Mouse (Mus musculus) liver, embryonic 15.5 days (tissue): ENCODE results near the gene Itsn1. TPM values are rescaled to one million over a fixed set of nuclear protein-coding genes. Genes with fewer than 3 reads are reported as not detected.
A peak's percentile ranks its signal among the peaks of the same experiment; 100 is the strongest.

Source experiments
- ATAC-seq: fragments of 200-750 bp; cut with Nextera tagmentation; 2 replicates; pipeline ENCODE4 v1.8.0; 2017; ENCODE audit warnings: moderate number of reproducible peaks, mild to moderate bottlenecking, moderate library complexity; ENCODE audit not compliant: insufficient read depth
- H3K27ac ChIP-seq: fragments of 300-500 bp; sonication (generic); replicated peaks from 2 replicates; pipeline ENCODE4 v1.5.1; 2015; ENCODE audit warnings: mild to moderate bottlenecking, inconsistent platforms
- H3K27me3 ChIP-seq: fragments of 300-500 bp; sonication (generic); 2 replicates; pipeline ENCODE4 v1.6.1; 2015; ENCODE audit warnings: mild to moderate bottlenecking, inconsistent platforms
- H3K36me3 ChIP-seq: fragments of 300-500 bp; sonication (generic); replicated peaks from 2 replicates; pipeline ENCODE4 v1.6.1; 2015; ENCODE audit warnings: moderate library complexity, mild to moderate bottlenecking, inconsistent platforms
- H3K4me1 ChIP-seq: fragments of 300-500 bp; sonication (generic); replicated peaks from 2 replicates; pipeline ENCODE4 v1.6.1; 2015; ENCODE audit warnings: inconsistent platforms
- H3K4me2 ChIP-seq: fragments of 300-500 bp; sonication (generic); 2 replicates; pipeline ENCODE4 v1.6.1; 2015; ENCODE audit warnings: moderate library complexity, mild to moderate bottlenecking, inconsistent platforms
- H3K4me3 ChIP-seq: fragments of 300-500 bp; sonication (generic); replicated peaks from 2 replicates; pipeline ENCODE4 v1.5.1; 2015; ENCODE audit warnings: mild to moderate bottlenecking, inconsistent platforms
- H3K9ac ChIP-seq: fragments of 300-500 bp; sonication (generic); 2 replicates; pipeline ENCODE4 v1.6.1; 2015; ENCODE audit warnings: moderate library complexity, mild to moderate bottlenecking, inconsistent platforms
- H3K9me3 ChIP-seq: fragments of 300-500 bp; sonication (generic); replicated peaks from 2 replicates; pipeline ENCODE4 v1.6.1; 2016; ENCODE audit warnings: inconsistent platforms
- WGBS: fragments of 180-500 bp; shearing (Covaris S2); methylation state at CpG from one replicate; pipeline ENCODE4 v1.1.7; 2015; ENCODE audit warnings: mixed read lengths; ENCODE audit not compliant: insufficient replicate concordance; 5-methylcytosine and 5-hydroxymethylcytosine counted together
- polyA plus RNA-seq: library from polyadenylated mRNA; unstranded; fragments of >200 nt; fragmentation: Nextera tagmentation; extraction: Ambion mirVana; gene quantifications from 2 replicates; pipeline ENCODE4 v1.2.1, GENCODE M21; 2015

Gene Itsn1
- polyA plus RNA-seq, 1 experiment from 2014 or later: 50.4 TPM

GRCm38 (mm10) chr16:91813543-91813942, 84.5 kb downstream of the Itsn1 start:
- no peak overlapping the region for H3K9ac ChIP-seq
- no peak for ATAC-seq
- WGBS: 88% methylated on average over 6 of the region's 6 CpGs
- no peak overlapping the region for H3K27ac ChIP-seq
- no peak overlapping the region for H3K4me2 ChIP-seq
- peaks cover 12% of the 10 kb centered on the region for H3K4me1 ChIP-seq
- H3K4me3 ChIP-seq: no peak overlapping the region
- H3K9me3 ChIP-seq: no peaks in the 10 kb centered on the region
- H3K27me3 ChIP-seq: 0 out of 2 replicates have a peak, but pooled peaks cover 3% of the 10 kb centered on the region
- H3K36me3 ChIP-seq: peaks cover 97% of the 10 kb centered on the region

GRCm38 (mm10) chr16:91815067-91815466, 86.0 kb downstream of the Itsn1 start:
- Histone ChIP-seq H3K9ac (no peak overlapping the region), H3K27me3 (0 out of 2 replicates have a peak, but pooled peaks cover 3% of the 10 kb centered on the region), H3K4me3 (no peak overlapping the region), H3K4me1 (peaks cover 11% of the 10 kb centered on the region), H3K36me3 (peaks cover 98% of the 10 kb centered on the region), H3K27ac (no peak overlapping the region), H3K9me3 (no peaks in the 10 kb centered on the region), H3K4me2 (no peak overlapping the region)
- ATAC-seq: no peak
- WGBS: 80% methylated on average over 3 of the region's 3 CpGs

- WGBS: 66% methylated on average over 8 of the region's 8 CpGs
- H3K4me1 ChIP-seq: peaks cover 47% of the 10 kb centered on the region
- no peak for ATAC-seq
- H3K4me3 ChIP-seq: no peak overlapping the region
- H3K27me3 ChIP-seq: 0 out of 2 replicates have a peak, but pooled peaks cover 3% of the 10 kb centered on the region
- no peak overlapping the region for H3K4me2 ChIP-seq
- peaks cover 90% of the 10 kb centered on the region for H3K36me3 ChIP-seq
- H3K9me3 ChIP-seq: no peaks in the 10 kb centered on the region
- no peak overlapping the region for H3K9ac ChIP-seq
- no peak overlapping the region for H3K27ac ChIP-seq
These were observed 91.2 kb downstream of the Itsn1 start for GRCm38 (mm10) chr16:91820299-91820698.

DNA sequence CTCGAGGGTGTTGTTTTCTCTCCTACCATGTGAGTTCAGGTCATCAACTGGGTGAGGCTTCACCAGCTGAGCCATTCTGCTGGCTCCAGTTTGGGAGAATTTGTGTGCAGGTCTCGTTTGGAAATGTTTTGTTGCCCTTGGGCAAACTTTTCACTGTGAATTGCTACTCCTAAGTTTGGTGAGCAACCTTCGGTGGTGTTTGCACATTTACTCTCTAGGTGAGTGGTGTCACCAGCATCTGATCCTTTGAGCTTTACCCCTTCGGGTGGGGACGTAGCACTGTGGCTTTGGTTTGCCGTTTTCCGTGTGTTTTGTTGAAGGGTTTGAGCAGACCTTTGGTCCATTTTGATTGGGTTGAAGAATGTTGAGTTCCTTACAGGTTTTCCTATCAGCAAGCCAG, 93.2 kb downstream of the Itsn1 start:
- 59% methylated on average over 7 of the region's 7 CpGs for WGBS
- peak overlapping the region; percentile 74 for H3K27ac ChIP-seq
- H3K27me3 ChIP-seq: no peaks in the 10 kb centered on the region
- H3K4me3 ChIP-seq: no peak overlapping the region
- peaks cover 67% of the 10 kb centered on the region for H3K4me1 ChIP-seq
- H3K36me3 ChIP-seq: peaks cover 88% of the 10 kb centered on the region
- peak overlapping the region; percentile 4; the same call in 1 of the 2 replicates for H3K9ac ChIP-seq
- H3K4me2 ChIP-seq: peak overlapping the region; percentile 51
- H3K9me3 ChIP-seq: no peaks in the 10 kb centered on the region
- ATAC-seq: no peak

DNA sequence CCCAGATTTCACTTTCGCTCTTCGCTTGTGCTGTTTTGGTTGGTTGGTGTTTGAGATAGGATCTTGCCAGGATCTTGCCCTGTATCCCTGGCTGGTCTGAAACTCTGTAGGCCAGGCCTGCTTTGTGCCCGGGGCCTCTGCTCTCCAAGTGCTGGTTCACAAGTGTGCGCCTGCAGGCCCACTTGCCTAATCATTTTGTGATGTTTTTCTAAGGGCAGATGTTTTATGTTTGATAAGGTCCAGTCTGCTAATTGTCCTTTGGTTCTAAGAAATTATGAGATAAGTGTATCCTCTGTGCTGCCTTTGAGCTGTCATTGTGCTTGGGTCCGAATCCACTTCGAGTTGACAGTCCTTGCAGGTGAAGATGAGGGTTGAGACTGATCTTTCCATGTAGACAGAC, 93.7 kb downstream of the Itsn1 start:
- peak overlapping the region; percentile 4; the same call in 1 of the 2 replicates for H3K9ac ChIP-seq
- peak overlapping the region; percentile 51 for H3K4me2 ChIP-seq
- WGBS: 40% methylated on average over 6 of the region's 6 CpGs
- ATAC-seq: peak; percentile 73
- no peaks in the 10 kb centered on the region for H3K27me3 ChIP-seq
- peak overlapping the region; percentile 74 for H3K27ac ChIP-seq
- H3K4me3 ChIP-seq: no peak overlapping the region
- H3K9me3 ChIP-seq: no peaks in the 10 kb centered on the region
- peaks cover 88% of the 10 kb centered on the region for H3K36me3 ChIP-seq
- H3K4me1 ChIP-seq: peaks cover 71% of the 10 kb centered on the region

DNA sequence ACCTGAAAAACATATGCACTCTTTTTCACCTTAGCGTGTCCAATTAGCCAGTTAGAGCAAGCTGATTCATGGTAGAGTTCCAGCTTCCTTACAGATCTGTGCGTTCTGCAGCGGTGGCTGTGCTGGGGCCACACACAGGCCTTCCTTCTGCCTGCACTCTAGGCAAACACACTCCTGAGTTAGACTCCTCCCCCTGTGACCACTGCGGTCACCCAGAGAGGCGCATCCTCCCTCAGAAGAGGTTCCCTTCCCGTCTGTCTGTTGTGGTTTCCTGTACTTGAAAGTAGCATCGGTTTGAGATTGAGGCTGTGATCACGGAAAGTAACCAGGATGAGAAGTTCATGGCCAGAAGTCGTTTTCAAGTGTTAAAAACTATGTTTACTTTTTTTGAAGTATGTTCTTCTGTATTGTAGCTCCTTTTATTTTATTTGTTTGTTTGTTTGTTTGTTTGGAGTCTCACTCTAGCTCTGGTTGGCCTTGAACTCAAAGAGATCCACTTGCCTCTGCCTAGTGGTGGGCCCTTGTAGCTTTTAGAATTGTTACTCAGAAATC, 96.8 kb downstream of the Itsn1 start:
- peaks cover 87% of the 10 kb centered on the region for H3K36me3 ChIP-seq
- no peak overlapping the region for H3K9ac ChIP-seq
- peak; percentile 46 for ATAC-seq
- H3K27me3 ChIP-seq: no peaks in the 10 kb centered on the region
- WGBS: 10% methylated on average over 9 of the region's 9 CpGs
- no peaks in the 10 kb centered on the region for H3K9me3 ChIP-seq
- peak overlapping the region; percentile 42 for H3K27ac ChIP-seq
- no peak overlapping the region for H3K4me2 ChIP-seq
- H3K4me3 ChIP-seq: no peak overlapping the region
- peaks cover 73% of the 10 kb centered on the region for H3K4me1 ChIP-seq

- H3K9ac ChIP-seq: no peak overlapping the region
- ATAC-seq: no peak
- H3K9me3 ChIP-seq: no peaks in the 10 kb centered on the region
- peaks cover 85% of the 10 kb centered on the region for H3K36me3 ChIP-seq
- H3K4me2 ChIP-seq: no peak overlapping the region
- peaks cover 65% of the 10 kb centered on the region for H3K4me1 ChIP-seq
- no peaks in the 10 kb centered on the region for H3K27me3 ChIP-seq
- H3K4me3 ChIP-seq: no peak overlapping the region
- 83% methylated on average over 2 of the region's 2 CpGs for WGBS
- H3K27ac ChIP-seq: peak overlapping the region; percentile 42
These were observed 97.8 kb downstream of the Itsn1 start for GRCm38 (mm10) chr16:91826893-91827292.

DNA sequence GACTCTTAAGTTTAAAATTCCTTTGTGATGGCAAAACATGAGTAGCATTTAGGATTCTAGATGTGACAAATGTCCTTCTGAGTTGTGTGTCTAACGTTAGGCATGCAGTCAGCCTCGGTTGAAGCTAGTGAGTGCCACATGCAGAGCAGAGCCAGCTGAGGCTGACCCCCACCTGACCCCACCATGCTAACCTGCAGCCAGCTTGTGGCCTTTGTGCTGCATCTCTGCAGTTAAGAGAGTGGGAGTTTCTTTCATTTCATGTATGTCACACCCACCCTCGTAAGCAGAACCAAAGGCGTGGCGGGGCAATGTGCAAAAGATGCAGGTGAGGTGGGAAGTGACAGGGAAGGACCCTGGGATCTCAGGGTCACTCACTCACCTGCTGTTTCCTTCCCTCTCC, 98.4 kb downstream of the Itsn1 start:
- no peak for ATAC-seq
- Histone ChIP-seq H3K4me2 (no peak overlapping the region), H3K4me1 (peaks cover 60% of the 10 kb centered on the region), H3K4me3 (no peak overlapping the region), H3K9ac (no peak overlapping the region), H3K27me3 (no peaks in the 10 kb centered on the region), H3K27ac (peak overlapping the region; percentile 42; the same call in 1 of the 2 replicates), H3K9me3 (no peaks in the 10 kb centered on the region), H3K36me3 (peaks cover 85% of the 10 kb centered on the region)
- WGBS: 68% methylated on average over 5 of the region's 5 CpGs

DNA sequence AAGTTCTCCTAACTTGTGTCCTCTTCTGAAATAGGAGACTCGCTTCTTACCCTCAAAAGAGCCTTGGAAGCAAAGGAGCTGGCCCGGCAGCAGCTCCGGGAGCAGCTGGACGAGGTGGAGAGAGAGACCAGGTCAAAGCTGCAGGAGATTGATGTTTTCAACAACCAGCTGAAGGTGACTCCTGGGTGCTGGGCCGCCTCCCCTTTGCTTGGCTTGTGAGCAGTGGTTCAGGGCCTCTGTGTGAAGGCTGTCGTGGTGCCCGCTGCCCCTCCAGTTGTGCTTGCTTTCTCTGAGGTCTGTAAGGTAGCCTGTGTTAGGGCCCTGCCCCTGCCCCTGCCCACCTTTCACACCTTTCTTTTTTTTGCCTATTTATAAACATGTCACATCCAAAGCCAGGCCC, 99.1 kb downstream of the Itsn1 start:
- H3K27me3 ChIP-seq: no peaks in the 10 kb centered on the region
- no peak for ATAC-seq
- H3K27ac ChIP-seq: no peak overlapping the region
- no peak overlapping the region for H3K4me2 ChIP-seq
- H3K4me3 ChIP-seq: no peak overlapping the region
- H3K36me3 ChIP-seq: peaks cover 84% of the 10 kb centered on the region
- 65% methylated on average over 7 of the region's 7 CpGs for WGBS
- no peak overlapping the region for H3K9ac ChIP-seq
- peaks cover 53% of the 10 kb centered on the region for H3K4me1 ChIP-seq
- no peaks in the 10 kb centered on the region for H3K9me3 ChIP-seq

- Histone ChIP-seq H3K9ac (no peak overlapping the region), H3K27me3 (no peaks in the 10 kb centered on the region), H3K4me2 (no peak overlapping the region), H3K4me1 (peaks cover 52% of the 10 kb centered on the region), H3K36me3 (peaks cover 84% of the 10 kb centered on the region), H3K27ac (0 out of 2 replicates have a peak overlapping the region, but pooled peaks have one; percentile 6), H3K4me3 (no peak overlapping the region), H3K9me3 (no peaks in the 10 kb centered on the region)
- WGBS: 57% methylated on average over 5 of the region's 5 CpGs
- no peak for ATAC-seq
These were observed 99.5 kb downstream of the Itsn1 start for GRCm38 (mm10) chr16:91828603-91829002.

DNA sequence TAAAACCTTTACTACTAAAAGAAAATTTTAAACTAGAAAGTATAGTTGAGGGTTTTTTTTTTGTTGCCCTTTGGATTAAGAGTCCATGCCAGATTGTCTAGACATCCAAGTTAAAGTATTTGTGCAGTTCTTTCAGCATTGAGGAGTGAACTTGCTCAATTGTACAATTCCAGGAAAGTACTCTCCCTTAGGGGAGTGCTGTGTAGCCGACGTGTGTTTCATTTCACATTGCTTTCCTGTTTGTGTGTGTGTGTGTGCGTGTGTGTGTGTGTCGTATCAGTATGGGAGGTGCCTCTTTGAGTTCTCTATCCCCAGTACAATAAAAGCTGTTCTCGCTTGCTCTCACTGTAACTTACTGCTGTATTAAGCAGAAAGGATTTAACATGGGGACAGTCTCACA, 100.0 kb downstream of the Itsn1 start:
- no peak for ATAC-seq
- Histone ChIP-seq H3K4me2 (no peak overlapping the region), H3K4me3 (no peak overlapping the region), H3K27ac (no peak overlapping the region), H3K9ac (no peak overlapping the region), H3K36me3 (peaks cover 79% of the 10 kb centered on the region), H3K4me1 (peaks cover 48% of the 10 kb centered on the region), H3K27me3 (no peaks in the 10 kb centered on the region), H3K9me3 (no peaks in the 10 kb centered on the region)
- 73% methylated on average over 5 of the region's 5 CpGs for WGBS

DNA sequence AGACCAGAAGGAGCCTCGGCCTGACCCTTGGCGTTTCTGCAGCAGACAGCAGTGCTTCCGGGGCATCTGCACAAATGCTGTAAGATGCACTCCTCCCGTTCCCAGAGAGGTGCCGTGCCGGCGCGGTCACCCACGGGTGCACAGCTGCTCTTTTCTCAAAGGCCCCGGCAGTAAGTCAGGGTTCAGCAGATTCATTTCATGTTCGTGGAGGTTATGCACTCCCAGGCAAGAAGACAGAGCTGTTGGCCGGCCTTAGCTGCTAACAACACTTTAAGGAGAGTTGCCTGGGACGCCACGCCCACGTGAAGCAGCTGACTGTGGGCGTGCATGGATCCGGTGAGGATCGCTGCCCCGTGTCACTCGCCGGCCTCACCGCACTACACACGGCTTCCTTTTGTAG, 101.2 kb downstream of the Itsn1 start:
- no peak for ATAC-seq
- H3K27me3 ChIP-seq: no peaks in the 10 kb centered on the region
- WGBS: 87% methylated on average over 23 of the region's 23 CpGs
- peaks cover 75% of the 10 kb centered on the region for H3K36me3 ChIP-seq
- no peak overlapping the region for H3K4me3 ChIP-seq
- no peak overlapping the region for H3K4me2 ChIP-seq
- no peaks in the 10 kb centered on the region for H3K9me3 ChIP-seq
- H3K4me1 ChIP-seq: peaks cover 39% of the 10 kb centered on the region
- no peak overlapping the region for H3K9ac ChIP-seq
- H3K27ac ChIP-seq: no peak overlapping the region
